Mouse (Mus musculus) induced T-regulatory cell, adult 2 months (primary cell): Measurements from ENCODE around the gene Wnk4.
"Not testable (repeated sequence)": the region's sequence is repeated elsewhere in the genome, so short reads cannot be mapped to it uniquely, and the experiment has no call there.

ENCODE experiments used
- DNase-seq: peaks from one replicate; pipeline ENCODE4 v3.0.0-alpha.2; 2012; ENCODE audit warnings: low read depth

Wnk4 gene

DNA sequence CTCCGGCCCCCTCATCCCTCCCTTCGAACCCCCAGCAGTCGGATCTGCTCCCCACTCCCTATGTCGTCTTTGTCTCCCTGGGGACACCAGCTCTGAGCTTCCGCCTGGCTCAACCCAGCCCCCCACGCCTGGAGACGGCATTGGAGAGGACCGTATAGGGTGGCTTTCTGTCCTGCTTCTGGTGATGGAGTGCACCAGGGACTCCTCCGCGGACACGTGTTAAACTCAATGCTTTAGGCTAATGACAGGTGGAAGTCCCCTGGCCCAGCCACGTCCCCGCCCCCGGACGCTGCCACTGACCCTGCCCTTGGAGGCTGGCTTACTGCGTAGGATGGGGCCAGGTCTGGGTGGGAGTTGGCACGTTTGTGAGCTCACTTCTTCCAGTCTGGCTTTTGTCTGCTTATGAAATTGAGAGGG lies 56.1 kb downstream of the Wnk4 start:
- peak; percentile 75 for DNase-seq

DNA sequence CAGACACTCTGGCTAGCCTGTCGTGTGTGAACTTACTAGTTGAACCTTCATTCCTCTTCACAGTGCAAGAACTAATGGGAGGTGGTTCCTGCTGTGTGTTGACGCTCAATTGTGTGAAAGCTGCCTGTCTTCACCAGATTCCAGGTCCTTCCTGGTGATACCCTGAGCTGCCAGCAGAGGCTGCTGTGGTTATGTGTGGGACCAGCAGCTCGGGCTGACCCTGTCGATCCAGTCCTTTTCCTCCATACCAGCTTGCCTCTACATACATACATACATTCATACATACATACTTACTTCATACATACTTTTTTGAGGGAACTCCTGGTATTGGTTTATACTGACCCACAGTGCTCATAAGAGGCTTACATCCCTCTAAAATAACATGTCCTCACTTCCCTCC lies 63.2 kb downstream of the Wnk4 start:
- DNase-seq = peak; percentile 51

DNA sequence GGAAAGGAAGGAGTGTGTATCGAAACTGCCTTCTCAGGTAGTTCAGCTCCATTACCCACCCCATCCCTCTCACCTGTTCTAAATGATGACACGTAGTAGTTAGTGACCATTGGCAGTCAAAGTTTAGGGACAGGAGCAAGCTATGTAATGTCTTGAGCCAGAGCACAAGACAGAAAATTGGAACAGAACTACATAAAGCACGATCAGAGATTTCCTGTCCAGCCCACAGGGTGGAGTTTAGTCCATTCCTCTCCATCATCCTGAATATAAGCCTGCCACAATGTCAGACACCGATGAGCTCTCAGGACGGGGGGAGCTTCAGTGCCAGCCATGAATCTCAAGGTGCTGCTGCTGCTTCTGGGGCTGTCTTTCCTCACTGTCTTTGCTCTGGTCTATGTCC lies 64.4 kb downstream of the Wnk4 start, which contains the start of gene Aoc2:
Gene Aoc2, plus strand, starts transcription at position 301 of the 400 bp plus-strand sequence.
- no peak for DNase-seq

DNA sequence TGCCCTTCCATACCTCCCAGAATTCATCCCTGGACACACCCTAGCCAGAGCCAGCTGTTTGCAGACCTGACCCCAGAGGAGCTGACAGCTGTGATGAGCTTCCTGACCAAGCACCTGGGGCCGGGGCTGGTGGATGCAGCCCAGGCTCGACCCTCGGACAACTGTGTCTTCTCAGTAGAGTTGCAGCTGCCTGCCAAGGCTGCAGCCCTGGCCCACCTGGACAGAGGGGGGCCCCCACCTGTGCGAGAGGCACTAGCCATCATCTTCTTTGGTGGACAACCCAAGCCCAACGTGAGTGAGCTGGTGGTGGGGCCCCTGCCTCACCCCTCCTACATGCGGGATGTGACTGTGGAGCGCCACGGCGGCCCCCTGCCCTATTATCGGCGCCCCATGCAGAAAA lies 64.8 kb downstream of the Wnk4 start:
- DNase-seq = not testable (repeated sequence)

DNA sequence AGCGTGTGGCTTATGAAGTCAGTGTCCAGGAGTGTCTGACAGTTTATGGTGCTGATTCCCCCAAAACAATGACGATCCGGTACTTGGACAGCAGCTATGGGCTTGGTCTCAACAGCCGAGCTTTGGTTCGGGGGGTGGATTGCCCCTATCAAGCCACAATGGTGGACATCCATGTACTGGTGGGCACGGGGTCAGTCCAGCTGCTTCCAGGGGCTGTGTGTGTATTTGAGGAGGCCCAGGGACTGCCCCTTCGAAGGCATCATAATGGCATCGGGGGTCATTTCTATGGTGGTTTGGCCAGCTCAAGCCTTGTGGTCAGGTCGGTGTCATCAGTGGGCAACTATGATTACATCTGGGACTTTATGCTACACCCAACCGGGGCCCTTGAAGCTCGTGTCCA lies 65.8 kb downstream of the Wnk4 start:
- DNase-seq = no peak
